Mouse (Mus musculus) heart, postnatal 0 days (tissue): ENCODE measurements at regions not wholly inside any gene's neighbourhood (a gene's known extent, or its start where the extent isn't known, plus 50 kb on each side); places are given as distances from the start of the nearest gene placed in this dataset.

Experiments
- CTCF ChIP-seq: IDR thresholded peaks from 2 replicates; pipeline ENCODE4 v1.5.1; 2016; ENCODE audit warnings: antibody characterized with exemption, control low read depth, low read depth
- EP300 ChIP-seq: IDR thresholded peaks from 2 replicates; pipeline ENCODE4 v1.6.1; 2016; ENCODE audit warnings: antibody characterized with exemption, low read depth

DNA sequence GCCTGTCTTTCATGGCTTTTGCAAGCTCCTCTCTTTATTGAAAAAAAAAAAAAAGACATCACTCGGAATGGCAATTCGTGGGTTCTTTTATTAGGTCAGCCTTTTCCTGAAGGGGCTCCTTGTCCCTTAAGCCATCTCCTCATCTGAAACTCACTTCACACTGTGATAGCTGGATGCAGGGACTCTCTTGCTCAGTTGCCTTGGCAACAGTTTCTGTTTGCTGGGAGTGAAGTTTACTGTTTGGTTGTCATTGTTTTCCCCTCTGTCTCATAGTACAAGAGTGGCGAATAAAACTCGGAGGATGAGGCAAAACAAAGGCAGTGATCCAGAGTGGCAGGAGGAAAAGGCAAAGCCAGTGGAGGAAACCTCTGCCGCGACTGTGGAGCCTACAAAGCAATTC lies 194.6 kb downstream of the Brinp2 start:
- TF ChIP-seq CTCF (no peak), EP300 (no peak)
